Mouse (Mus musculus) thymus, postnatal 0 days (tissue): Measurements from ENCODE around the gene Scyl3. TPM values are rescaled to one million over a fixed set of nuclear protein-coding genes. Genes with fewer than 3 reads are reported as not detected.
A peak's percentile ranks its signal among the peaks of the same experiment; 100 is the strongest.

Source experiments
- DNase-seq: peaks from one replicate; pipeline ENCODE4 v3.0.0-alpha.2; 2015; ENCODE audit warnings: low spot score
- polyA plus RNA-seq: library from polyadenylated mRNA; unstranded; fragments of >200 nt; fragmentation: Nextera tagmentation; extraction: Ambion mirVana; gene quantifications from 2 replicates; pipeline ENCODE4 v1.2.1, GENCODE M21; 2015

The Scyl3 gene
- polyA plus RNA-seq, 1 experiment from 2014 or later = 24.9 TPM

- DNase-seq = no peak
These were observed 29.1 kb downstream of the Scyl3 start for GRCm38 (mm10) chr1:163958036-163958435.

DNA sequence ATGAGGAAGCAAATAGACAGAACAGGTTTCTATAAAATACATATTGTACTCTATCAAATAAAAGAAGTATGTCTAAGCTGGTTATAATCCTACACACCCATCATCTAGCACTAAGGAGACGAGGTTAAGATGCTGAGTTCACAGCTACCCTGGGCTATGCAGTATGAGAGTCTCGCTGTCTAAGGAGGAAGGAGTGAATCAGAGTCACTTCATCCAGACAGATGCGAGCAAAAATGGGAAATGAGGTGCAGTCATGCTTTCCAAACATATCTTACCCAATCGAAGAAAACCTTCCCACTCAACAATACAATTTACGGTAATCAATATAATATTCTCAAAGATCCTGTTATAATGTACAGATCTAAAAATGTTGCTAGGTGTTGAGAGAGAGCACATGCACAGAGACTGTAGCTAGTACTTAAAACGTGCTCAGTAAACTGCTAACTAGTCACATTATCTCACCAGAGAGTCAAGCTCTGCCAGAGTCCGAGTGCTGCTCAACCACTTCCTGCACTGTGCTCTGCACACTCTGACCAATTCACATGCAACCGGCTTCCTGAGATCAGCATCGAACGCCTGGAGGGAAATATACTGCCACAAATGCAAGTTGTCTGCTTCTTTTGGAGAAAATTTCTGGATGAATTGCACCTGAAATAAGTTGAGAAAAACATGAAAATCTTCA, 35.2 kb downstream of the Scyl3 start:
- DNase-seq = no peak

DNA sequence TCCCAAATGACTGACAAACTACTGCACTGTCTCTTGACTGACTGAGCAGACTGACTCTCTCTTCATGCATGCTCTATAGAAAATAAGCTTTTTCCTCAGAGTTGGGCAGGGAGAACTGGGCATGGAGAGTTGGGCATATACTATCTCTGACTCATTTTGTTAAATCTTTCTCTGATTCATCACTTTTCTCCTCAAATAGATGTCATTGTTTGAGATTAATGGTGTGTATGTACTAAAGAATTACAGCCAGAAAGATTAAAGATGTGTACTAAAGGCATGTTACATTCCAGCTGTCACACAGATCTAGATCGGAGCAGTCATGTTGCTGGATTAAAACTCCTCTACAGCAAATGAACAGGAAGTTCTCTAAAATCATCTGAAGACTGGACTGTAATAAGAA, 45.6 kb downstream of the Scyl3 start:
- no peak for DNase-seq

GRCm38 (mm10) chr1:163975088-163975487, 46.2 kb downstream of the Scyl3 start:
- DNase-seq = no peak

DNA sequence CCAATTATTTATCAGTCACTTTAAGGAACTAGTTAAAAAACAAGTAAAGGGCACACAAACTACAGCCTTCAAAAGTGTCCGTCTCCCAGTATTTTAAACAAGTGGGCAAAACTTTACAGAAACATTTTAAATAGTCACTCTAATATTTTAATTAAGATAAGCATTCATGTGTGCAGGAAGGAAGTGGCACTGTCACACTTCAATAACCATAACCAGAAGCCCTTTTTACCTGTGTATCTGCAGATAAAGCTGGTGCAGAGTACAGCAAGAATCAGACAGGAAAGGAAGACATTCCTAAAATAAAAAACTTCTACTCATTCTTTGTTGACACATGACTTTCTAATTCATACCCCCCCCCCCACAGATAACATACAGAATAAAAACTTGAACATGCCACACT, 47.6 kb downstream of the Scyl3 start:
- no peak for DNase-seq

DNA sequence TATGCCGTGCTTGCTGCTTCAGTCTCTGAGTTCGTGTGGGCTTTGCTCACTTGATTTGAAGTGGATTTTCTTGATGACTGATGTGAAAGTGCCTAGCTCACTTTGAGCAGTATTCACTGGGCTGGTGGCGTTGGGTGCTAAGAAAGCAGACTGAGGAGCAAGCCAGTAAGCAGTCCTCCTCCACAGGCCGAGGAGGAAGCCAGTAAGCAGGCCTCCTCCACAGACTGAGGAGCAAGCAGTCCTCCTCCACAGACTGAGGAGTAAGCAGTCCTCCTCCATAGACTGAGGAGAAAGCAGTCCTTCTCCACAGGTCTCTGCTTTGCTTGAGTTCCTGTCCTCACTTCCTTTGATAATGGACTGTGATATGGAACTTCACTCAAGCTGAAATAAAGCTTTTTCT, 63.5 kb downstream of the Scyl3 start:
- DNase-seq = no peak

DNA sequence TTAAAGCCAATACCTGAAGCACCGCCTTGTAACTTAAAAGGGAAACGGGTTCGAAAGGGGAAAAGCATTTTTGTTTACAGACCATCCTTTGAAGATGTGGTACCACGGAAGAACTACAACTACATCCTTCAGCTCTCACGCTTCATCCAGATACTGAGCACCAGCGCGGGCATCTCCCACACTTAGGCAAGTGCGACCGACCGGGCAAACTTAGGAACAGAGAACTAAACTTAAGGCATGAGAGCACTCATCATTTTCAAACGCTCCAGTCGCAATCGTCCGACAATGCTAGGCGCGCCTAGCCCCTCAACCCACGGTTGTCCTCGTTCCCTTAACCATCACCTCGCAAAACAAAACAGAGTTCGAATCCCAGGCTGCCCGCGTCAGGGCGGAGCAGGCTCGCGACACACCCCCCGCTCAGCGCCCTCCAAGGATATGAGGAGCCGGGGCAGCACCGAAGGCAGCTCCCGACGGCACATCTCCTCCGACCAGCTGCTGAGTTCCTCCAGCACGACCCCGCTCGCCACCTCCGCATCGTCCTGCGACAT, 65.3 kb downstream of the Scyl3 start:
- DNase-seq = no peak

DNA sequence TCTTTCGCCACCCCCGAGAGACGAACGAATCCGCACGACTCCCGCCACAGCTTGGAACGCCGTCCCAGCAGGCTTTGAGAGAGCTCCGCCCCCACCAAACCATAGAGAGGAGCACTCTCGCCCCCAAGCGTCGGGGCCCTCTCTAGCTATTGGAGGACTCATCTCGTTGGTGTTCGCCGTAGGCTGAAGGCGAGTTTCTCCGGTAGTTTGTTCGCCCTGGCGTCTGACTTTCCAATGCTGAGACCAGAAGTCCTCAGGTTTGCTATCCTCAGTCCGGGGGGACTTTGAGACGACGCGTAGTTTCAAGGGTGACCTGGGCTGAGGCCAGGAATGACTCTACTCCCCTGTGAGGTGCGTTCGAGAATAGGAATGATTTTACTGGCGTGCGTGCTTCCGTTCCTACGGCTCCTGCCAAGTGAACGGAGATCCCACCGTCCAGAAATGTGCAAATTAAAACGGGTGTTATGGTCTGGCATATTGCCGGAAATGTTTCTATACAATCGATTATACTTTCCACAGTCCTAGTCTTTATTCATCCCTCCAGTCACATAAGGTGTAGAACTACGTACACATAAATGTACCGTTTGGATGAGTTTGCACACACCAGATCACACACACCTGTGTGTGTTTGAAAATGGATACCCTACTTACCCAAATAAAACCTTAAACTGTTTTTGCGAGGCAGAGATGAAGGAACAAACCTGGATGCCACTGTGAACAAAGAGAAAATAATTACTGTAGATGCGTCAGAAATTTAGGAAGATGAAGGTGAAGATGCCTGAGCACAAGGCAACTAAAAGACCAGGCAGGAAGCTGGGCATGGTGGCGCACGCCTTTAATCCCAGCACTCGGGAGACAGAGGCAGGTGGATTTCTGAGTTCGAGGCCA, 66.1 kb downstream of the Scyl3 start, which contains the start of the genes BC055324 and Mettl18:
BC055324 (minus strand) TSS at position 76 of the 888 bp plus-strand sequence.
Mettl18 (plus strand) TSS at position 169 of the 888 bp plus-strand sequence.
- peak; percentile 92 for DNase-seq

DNA sequence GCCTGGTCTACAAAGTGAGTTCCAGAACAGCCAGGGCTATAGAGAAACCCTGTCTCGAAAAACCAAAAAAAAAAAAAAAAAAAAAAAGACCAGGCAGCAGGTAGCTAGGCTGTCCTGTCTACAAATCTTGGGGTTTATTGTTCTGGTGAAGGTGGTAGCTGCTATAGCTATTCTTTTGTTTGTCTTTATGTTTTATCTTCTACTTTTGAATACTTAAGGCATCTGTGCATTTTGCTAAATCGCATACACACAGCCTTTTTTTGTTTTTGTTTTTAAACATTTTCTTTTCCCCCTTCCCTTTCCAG, 66.7 kb downstream of the Scyl3 start:
- DNase-seq = no peak

DNA sequence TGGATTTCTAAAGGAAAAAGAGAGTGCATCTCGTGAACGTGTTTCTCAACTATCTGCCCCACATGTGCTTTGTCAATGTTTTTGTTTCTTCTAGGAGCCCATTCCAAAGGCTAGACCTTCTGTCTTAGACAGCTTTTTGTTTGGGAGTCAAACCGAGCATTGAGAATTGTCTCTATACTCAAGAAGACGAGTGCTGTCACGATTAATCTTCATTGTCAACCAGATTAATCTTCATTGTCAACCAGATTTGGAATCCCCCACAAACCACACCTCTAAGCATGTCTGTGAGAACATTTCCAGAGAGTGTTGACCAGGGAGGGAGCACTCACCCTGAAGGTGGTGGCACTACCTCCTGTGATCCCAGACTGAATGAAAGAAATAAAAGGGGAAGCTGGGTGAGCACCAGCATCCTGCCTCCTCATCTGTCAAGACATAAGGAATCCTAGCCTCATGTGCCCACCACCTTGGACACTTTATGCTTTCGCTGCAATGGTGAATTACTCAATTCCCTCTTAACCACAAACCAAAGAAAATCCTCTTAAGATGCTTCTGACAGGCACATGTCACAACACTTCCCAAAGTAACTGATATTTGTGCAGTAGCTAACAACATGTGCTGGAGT, 73.0 kb downstream of the Scyl3 start:
- no peak for DNase-seq

- no peak for DNase-seq
These were observed 75.4 kb downstream of the Scyl3 start for GRCm38 (mm10) chr1:164004311-164004710.

Other genes with a start within 250 kb of the Scyl3 start
- gene Mettl11b, start 203.9 kb upstream of the Scyl3 start, polyA plus RNA-seq = not detected in 2 replicates
- gene Kifap3, start 149.5 kb upstream of the Scyl3 start, polyA plus RNA-seq = 10.3 and 10.7 TPM in 2 replicates
- gene BC055324, start 65.7 kb downstream of the Scyl3 start, polyA plus RNA-seq = 14.8 and 17.2 TPM in 2 replicates
- 16.0 and 17.3 TPM in 2 replicates for gene Mettl18, start 65.8 kb downstream of the Scyl3 start, polyA plus RNA-seq
- 0.23 and 0.48 TPM in 2 replicates for gene Sele, start 119.1 kb downstream of the Scyl3 start, polyA plus RNA-seq
- 103 and 124 TPM in 2 replicates for gene Sell, start 132.9 kb downstream of the Scyl3 start, polyA plus RNA-seq
- 0.96 and 1.1 TPM in 2 replicates for gene Selp, start 186.2 kb downstream of the Scyl3 start, polyA plus RNA-seq
- gene F5, start 222.7 kb downstream of the Scyl3 start, polyA plus RNA-seq = 0.07 and 0.09 TPM in 2 replicates